ENCODE assay signal across 1 mouse cellular context in the genomic region with DNA sequence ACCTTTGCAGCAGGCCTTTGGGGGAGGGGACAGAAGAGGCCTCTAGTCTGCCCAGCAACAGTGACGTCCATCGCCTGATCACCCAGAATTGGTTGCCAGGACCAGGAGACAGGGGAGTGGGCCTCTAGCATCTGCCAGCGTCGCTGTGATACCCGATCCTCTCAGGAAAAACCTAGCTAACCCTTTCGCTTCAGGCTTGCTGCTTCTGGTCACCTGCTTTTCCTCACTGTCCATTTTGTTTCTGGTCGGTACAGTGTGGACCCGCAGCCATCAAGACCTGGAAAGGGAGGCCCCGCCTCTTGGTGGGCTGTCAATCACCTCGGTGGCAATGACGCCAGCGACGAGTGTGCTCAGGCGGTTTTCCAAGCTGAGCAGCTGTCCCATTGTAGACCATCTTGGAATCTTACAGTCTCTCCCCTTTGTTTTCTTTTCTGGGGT.
TF ChIP-seq lines count a peak whose summit lies in the region.

No protein-coding gene starts in this region.

TF ChIP-seq in CH12.LX, 34 proteins besides CTCF, POLR2A, EP300 and RAD21:
- TF ChIP-seq UBTF (IDR thresholded peaks at IDR 0.05; ENCODE audit: low read depth, low read length) (no peak), CHD2 (IDR thresholded peaks at IDR 0.05; ENCODE audit: low read length) (peak; percentile 99)
